In genomic region chr8:46777760-46778460, GRCm38 (mm10) we compare ENCODE assay signal across 8 mouse cellular contexts. TPM values are rescaled to one million over a fixed set of nuclear protein-coding genes. Genes with fewer than 3 reads are reported as not detected.
DNase-seq lines count a peak whose midpoint lies in the region; ATAC-seq lines count a peak whose summit lies in the region.

No protein-coding gene starts in this region.

- H3K27ac ChIP-seq in hindbrain, embryonic 11.5 days (ENCODE audit: low read depth, low read length), result no peak overlapping the region

- H3K4me2 ChIP-seq in hindbrain, embryonic 11.5 days (replicated peaks; ENCODE audit: low read depth, low read length), result no peak overlapping the region

- H3K36me3 ChIP-seq in splenic B cell, adult 2 months (ENCODE audit: control insufficient read depth, insufficient read depth, low read length, poor library complexity, severe bottlenecking), result peaks cover 7% of the 10 kb centered on the region
- no peaks in the 10 kb centered on the region for H3K36me3 ChIP-seq in hindbrain, embryonic 11.5 days (ENCODE audit: control insufficient read depth, insufficient read depth, low read length)

- DNase-seq in right cerebral cortex, postnatal 14 days, result peak; percentile 23
- no peak for DNase-seq in right cerebral cortex, adult 18-20 months
- DNase-seq in gastrocnemius, postnatal 25 days, result peak; percentile 38
- peak; percentile 42 to 57 for DNase-seq in kidney, postnatal 4 days
- peak; percentile 48 for DNase-seq in splenic B cell, adult 2 months (ENCODE audit: low read depth, low spot score)
- DNase-seq in ovary, postnatal 36 days (ENCODE audit: low spot score), result no peak
- no peak for DNase-seq in neural tube, embryonic 10.5 days (ENCODE audit: extremely low spot score, low spot score)
- DNase-seq in hindbrain, embryonic 11.5 days (ENCODE audit: low spot score), result no peak

- no peak overlapping the region for H3K4me3 ChIP-seq in hindbrain, embryonic 11.5 days (ENCODE audit: low read depth, low read length)

- no peaks in the 10 kb centered on the region for H3K9me3 ChIP-seq in hindbrain, embryonic 11.5 days (ENCODE audit: control insufficient read depth, low read length)

- no peaks in the 10 kb centered on the region for H3K27me3 ChIP-seq in splenic B cell, adult 2 months (ENCODE audit: control insufficient read depth, insufficient read depth, low read length, poor library complexity, severe bottlenecking)
- H3K27me3 ChIP-seq in hindbrain, embryonic 11.5 days (ENCODE audit: control insufficient read depth, insufficient read depth, low read length), result no peaks in the 10 kb centered on the region

- no peak for ATAC-seq in hindbrain, embryonic 11.5 days (ENCODE audit: low FRiP score)

- H3K9ac ChIP-seq in hindbrain, embryonic 11.5 days (ENCODE audit: low read depth, low read length), result no peak overlapping the region

- WGBS in hindbrain, embryonic 11.5 days, result 95% methylated on average over 10 of the region's 10 CpGs

- no peaks in the 10 kb centered on the region for H3K4me1 ChIP-seq in hindbrain, embryonic 11.5 days (replicated peaks; ENCODE audit: control insufficient read depth, insufficient read depth, low read length)

RNA-seq across cellular contexts. Expression of gene Irf2, which starts 38.4 kb away (rescaled TPM):
- 10 to 100 TPM; 27.4 to 29.6 TPM for total RNA-seq in gastrocnemius, postnatal 25 days (2021)
- polyA plus RNA-seq in hindbrain, embryonic 11.5 days (2014; fragmentation: Nextera tagmentation; extraction: Ambion mirVana), result 11.1 and 14.3 TPM in 2 replicates

Comparison
In these comparisons a context has a peak if more than half of its experiments do, and no peak if none do; other contexts are left out.
1. DNase-seq: peak in right cerebral cortex, postnatal 14 days (single experiment), gastrocnemius, postnatal 25 days (single experiment), kidney, postnatal 4 days (2 of 2) and splenic B cell, adult 2 months (single experiment); none in right cerebral cortex, adult 18-20 months (single experiment), ovary, postnatal 36 days (single experiment), neural tube, embryonic 10.5 days (single experiment) and hindbrain, embryonic 11.5 days (single experiment).